Mouse (Mus musculus): ENCODE data around the gene Hydin. TPM values are rescaled to one million over a fixed set of nuclear protein-coding genes. Genes with fewer than 3 reads are reported as not detected.

Gene Hydin
- polyA plus RNA-seq, 1 experiment from 2014 or later = 0.52 TPM

DNA sequence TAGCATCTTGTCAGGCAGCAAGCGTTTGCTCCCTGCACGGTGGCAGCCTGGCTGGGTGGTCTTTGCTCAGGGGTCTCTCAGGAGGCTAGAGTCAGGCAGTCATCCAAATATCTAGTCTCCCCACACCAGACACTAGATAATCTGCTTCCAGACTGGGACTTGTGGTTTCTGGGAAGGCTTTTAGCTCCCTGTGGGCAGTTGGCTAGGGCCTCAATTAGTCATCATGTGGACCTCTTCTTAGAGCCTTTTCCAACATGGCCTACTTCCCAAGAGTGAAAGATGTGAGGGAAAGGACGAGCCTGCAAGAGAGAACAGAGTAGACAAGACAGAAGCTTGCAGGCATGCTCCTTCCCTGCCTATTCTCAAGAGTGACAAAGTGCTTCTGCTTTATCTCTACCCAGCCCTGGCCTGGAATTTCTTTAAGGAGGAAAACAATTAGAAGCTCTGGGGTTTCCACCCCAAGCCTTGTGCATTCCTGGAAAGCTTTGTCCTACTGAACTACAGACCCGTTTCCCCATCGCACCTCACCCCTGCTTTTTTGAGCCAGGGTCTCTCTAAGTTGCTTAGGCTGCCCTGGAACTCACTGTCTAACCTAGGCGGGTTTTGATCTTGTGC, 338.7 kb downstream of the Hydin start:
- H3K4me3 ChIP-seq = no peak overlapping the region
- no peaks in the 10 kb centered on the region for H3K9me3 ChIP-seq
- DNase-seq (ENCODE audit: low spot score) = no peak
- no peaks in the 10 kb centered on the region for H3K27me3 ChIP-seq (ENCODE audit: insufficient read depth, poor library complexity, severe bottlenecking)
- no peaks in the 10 kb centered on the region for H3K36me3 ChIP-seq
- H3K27ac ChIP-seq = no peak overlapping the region
- no peaks in the 10 kb centered on the region for H3K4me1 ChIP-seq (replicated peaks)
- WGBS = 66% methylated on average over 6 of the region's 6 CpGs

DNA sequence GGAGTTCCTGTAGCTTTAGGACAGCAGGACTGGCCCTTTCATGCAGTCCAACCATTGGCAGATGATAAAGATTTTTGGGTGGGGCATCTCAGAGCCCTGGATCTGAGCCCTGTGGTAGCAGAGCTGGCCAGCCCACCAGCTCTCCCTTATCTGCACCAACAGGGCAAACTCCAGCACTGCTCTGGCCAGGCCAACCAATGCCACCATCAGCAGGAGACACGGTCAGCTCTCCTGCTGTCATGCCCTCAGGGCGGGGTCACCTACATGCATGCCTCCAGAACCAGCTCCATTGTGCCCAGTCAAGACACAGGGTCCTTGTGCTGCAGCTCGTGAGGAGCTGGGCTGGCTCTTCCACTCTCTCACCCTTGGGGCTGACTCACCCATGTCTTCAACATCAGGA, 349.0 kb downstream of the Hydin start:
- H3K9me3 ChIP-seq = no peaks in the 10 kb centered on the region

DNA sequence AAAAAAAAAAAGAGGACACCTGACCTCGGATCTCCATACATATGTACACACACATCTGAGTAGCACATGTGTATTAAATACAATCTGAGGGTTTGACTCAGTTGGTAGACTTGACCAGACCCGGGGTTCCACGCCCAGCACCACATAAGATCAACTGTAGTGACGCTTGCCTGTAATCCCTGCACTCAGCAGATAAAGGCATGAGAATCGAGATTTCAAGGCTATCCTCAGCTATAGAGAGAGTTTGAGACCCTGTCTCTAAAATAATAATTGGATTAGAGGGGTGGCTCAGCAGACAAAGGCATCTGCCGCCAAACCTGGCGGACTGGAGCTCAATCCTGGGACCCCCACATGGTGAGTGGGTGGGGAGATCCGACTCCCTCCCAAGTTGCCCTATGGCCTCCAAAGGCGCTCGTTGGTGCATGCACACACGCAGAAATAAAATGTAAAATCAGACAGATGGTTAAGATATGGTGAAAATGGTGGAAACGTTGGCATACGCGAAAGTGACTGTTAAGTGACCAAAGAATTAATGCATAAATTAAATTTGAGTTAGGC, 351.1 kb downstream of the Hydin start:
- Histone ChIP-seq H3K9me3 (no peaks in the 10 kb centered on the region), H3K27ac (peak overlapping the region; percentile 86)
- 25% methylated on average over 14 of the region's 14 CpGs for WGBS

More for the DNA sequence above, 349.0 kb downstream of the Hydin start:
- DNase-seq (ENCODE audit: low spot score) = no peak
- no peak overlapping the region for H3K27ac ChIP-seq
- no peaks in the 10 kb centered on the region for H3K36me3 ChIP-seq
- 73% methylated on average over 3 of the region's 3 CpGs for WGBS
- peaks cover 22% of the 10 kb centered on the region for H3K4me1 ChIP-seq (replicated peaks)
- peaks cover 3% of the 10 kb centered on the region; the same call in 1 of the 2 replicates for H3K27me3 ChIP-seq (ENCODE audit: insufficient read depth, poor library complexity, severe bottlenecking)
- H3K4me3 ChIP-seq = no peak overlapping the region

DNA sequence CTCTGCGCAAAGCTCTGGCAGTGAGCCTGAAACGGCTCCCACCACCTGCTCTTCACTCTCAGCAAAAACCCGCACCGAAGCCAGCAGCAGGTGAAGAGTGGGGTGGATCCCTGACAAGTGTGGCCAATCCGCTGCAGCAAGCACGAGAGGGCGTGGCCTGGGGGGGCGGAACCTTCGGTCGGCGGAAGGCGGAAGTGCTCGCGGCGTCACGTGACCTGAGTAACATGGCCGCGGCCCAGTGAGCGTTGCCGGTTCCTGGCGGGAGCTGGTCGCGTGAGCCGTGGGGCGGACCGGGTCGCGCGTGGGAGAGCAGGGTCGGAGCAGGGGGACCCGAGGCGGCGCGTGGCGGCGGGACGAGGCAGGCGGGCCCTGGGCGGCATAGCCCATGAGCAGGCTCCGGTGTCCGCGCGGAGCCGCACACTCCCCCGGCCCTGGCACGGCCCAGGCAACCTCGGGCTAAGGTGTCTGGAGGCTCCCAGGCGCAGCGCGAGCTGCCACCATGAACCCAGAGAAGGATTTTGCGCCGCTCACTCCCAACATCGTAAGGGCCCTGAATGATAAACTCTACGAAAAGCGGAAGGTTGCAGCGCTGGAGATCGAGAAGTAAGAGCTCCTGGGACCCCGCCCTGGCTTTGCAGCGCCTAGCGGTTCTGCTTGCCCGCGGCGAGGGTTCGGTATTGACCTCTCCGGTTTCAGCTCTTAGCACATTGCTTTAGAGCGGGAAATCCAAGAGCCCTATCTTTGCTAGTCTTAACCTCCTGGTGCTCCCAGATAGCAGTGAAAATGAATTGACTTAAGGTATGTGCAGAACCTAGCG, 351.8 kb downstream of the Hydin start, which contains the start of gene Vac14:
TSS of gene Vac14 (plus strand) at position 195 of the 817 bp plus-strand sequence.
- Histone ChIP-seq H3K27ac (peak within 1 kb of the TSS; percentile 86), H3K9me3 (no peaks in the 10 kb centered on the region), H3K4me3 (peak within 1 kb of the TSS; percentile 99), H3K36me3 (no peaks in the 10 kb centered on the region), H3K4me1 (replicated peaks) (peaks cover 22% of the 10 kb centered on the region), H3K27me3 (ENCODE audit: insufficient read depth, poor library complexity, severe bottlenecking) (peaks cover 3% of the 10 kb centered on the region; the same call in 1 of the 2 replicates)
- under 1% methylated on average over 67 of the region's 67 CpGs for WGBS
- DNase-seq (ENCODE audit: low spot score) = peak; percentile 97

More for the DNA sequence above, 351.1 kb downstream of the Hydin start:
- Histone ChIP-seq H3K36me3 (no peaks in the 10 kb centered on the region), H3K27me3 (ENCODE audit: insufficient read depth, poor library complexity, severe bottlenecking) (peaks cover 3% of the 10 kb centered on the region; the same call in 1 of the 2 replicates), H3K4me3 (peak overlapping the region; percentile 99), H3K4me1 (replicated peaks) (peaks cover 22% of the 10 kb centered on the region)
- DNase-seq (ENCODE audit: low spot score) = no peak

DNA sequence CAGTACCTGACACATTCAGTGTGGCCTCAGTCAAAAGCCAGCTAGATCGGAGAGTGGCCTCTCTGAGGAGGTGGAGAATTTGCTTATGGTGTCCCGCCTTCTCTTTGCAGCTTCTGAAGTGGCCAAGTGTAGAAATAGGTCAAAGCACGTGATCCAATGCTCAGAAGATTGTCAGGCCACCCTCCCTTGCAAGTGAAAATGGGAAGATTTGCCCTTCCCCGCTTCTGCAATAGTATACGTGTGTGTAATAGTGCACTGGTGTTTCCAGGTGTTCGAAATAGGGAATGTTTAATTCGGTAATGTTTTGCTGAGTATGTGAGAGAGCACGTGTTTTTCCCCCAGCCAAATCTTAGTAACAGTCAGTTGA, 352.4 kb downstream of the Hydin start:
- no peaks in the 10 kb centered on the region for H3K36me3 ChIP-seq
- peaks cover 22% of the 10 kb centered on the region for H3K4me1 ChIP-seq (replicated peaks)
- no peak for DNase-seq (ENCODE audit: low spot score)
- peak overlapping the region; percentile 99 for H3K4me3 ChIP-seq
- peak overlapping the region; percentile 86 for H3K27ac ChIP-seq
- H3K27me3 ChIP-seq (ENCODE audit: insufficient read depth, poor library complexity, severe bottlenecking) = peaks cover 3% of the 10 kb centered on the region; the same call in 1 of the 2 replicates
- WGBS = 31% methylated on average over 8 of the region's 8 CpGs
- no peaks in the 10 kb centered on the region for H3K9me3 ChIP-seq

- Histone ChIP-seq H3K4me1 (replicated peaks) (peaks cover 22% of the 10 kb centered on the region), H3K9me3 (no peaks in the 10 kb centered on the region), H3K27ac (no peak overlapping the region), H3K27me3 (ENCODE audit: insufficient read depth, poor library complexity, severe bottlenecking) (peaks cover 3% of the 10 kb centered on the region; the same call in 1 of the 2 replicates), H3K36me3 (no peaks in the 10 kb centered on the region), H3K4me3 (peak overlapping the region; percentile 99)
- 90% methylated on average over 5 of the region's 5 CpGs for WGBS
- DNase-seq (ENCODE audit: low spot score) = no peak
Measured at GRCm38 (mm10) chr8:110619919-110620318, 353.1 kb downstream of the Hydin start.

DNA sequence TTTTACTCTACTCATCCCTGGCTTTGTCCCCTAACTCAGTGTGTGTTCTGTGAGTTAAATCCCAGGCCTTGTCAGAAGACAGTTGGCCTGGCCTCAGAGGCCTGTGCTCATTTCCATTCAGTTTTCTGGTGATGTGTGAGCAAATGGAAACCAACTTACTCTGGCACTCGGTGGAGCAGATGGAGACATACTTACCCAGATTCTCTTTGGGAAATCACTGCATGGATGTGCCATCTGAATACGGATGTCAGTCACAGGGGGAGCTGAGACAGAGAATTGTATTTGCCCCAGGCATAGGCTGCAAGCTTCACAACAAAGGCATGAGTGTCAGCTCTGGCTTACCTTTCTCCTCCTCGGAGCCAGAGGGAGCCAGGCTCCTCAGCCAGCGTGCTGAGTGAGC, 359.7 kb downstream of the Hydin start:
- Histone ChIP-seq H3K36me3 (no peaks in the 10 kb centered on the region), H3K4me3 (no peak overlapping the region), H3K27ac (no peak overlapping the region), H3K4me1 (replicated peaks) (no peaks in the 10 kb centered on the region), H3K9me3 (no peaks in the 10 kb centered on the region), H3K27me3 (ENCODE audit: insufficient read depth, poor library complexity, severe bottlenecking) (no peaks in the 10 kb centered on the region)
- 75% methylated on average over 4 of the region's 4 CpGs for WGBS
- no peak for DNase-seq (ENCODE audit: low spot score)

- H3K27me3 ChIP-seq (ENCODE audit: insufficient read depth, poor library complexity, severe bottlenecking) = no peaks in the 10 kb centered on the region
- no peaks in the 10 kb centered on the region for H3K9me3 ChIP-seq
- no peaks in the 10 kb centered on the region for H3K4me1 ChIP-seq (replicated peaks)
- WGBS = 69% methylated on average over 9 of the region's 9 CpGs
- peak; percentile 53 for DNase-seq (ENCODE audit: low spot score)
- no peak overlapping the region for H3K27ac ChIP-seq
- H3K4me3 ChIP-seq = no peak overlapping the region
- H3K36me3 ChIP-seq = peaks cover 28% of the 10 kb centered on the region
Measured at GRCm38 (mm10) chr8:110629245-110630063, 362.7 kb downstream of the Hydin start.

DNA sequence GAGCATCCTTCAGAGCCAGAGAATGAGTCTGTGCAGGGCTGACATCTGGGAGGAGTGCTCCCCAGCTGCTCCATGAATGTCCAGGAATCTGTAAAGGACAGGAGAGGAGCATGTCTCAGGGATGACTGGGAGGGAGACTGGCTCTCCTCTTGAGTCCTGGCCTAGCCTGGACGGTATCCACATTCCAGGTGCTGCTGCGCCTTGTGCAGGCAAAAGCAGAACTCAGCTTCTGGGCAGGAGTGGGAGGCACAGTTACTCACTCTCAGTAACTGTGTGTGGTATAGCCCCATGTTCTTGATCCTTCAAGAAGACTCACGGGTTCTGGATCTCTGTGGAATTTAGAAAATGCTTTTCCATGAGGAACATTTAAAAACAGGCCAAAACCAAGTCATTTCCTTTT, 363.3 kb downstream of the Hydin start:
- Histone ChIP-seq H3K4me1 (replicated peaks) (no peaks in the 10 kb centered on the region), H3K4me3 (no peak overlapping the region), H3K36me3 (peaks cover 34% of the 10 kb centered on the region), H3K27me3 (ENCODE audit: insufficient read depth, poor library complexity, severe bottlenecking) (no peaks in the 10 kb centered on the region), H3K9me3 (no peaks in the 10 kb centered on the region), H3K27ac (no peak overlapping the region)
- 96% methylated on average over 3 of the region's 3 CpGs for WGBS
- no peak for DNase-seq (ENCODE audit: low spot score)

DNA sequence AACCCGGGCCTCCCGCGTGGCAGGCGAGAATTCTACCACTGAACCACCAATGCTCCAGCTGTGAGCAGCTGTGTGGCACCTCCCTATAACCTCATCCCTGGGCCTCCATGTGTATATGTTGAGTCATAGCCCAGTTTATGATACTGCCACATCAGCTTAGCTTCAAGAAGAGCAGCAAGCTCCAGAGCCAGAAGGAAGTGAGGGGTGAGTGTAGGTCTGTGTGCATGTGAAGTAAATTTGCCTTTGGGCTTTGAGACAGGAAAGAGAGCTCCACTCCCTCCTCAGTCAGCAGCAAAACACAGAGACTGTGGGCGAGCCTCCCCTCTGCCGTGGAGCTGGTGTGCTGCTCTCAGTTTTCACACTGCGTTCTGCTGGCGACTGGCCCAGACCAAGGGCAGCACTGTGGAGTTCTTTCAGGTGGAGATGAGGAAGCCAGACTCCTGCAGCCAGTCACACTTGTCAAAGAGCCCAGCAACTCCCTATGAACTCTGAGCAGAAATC, 363.8 kb downstream of the Hydin start:
- H3K27ac ChIP-seq = no peak overlapping the region
- H3K4me3 ChIP-seq = no peak overlapping the region
- DNase-seq (ENCODE audit: low spot score) = no peak
- no peaks in the 10 kb centered on the region for H3K27me3 ChIP-seq (ENCODE audit: insufficient read depth, poor library complexity, severe bottlenecking)
- no peaks in the 10 kb centered on the region for H3K4me1 ChIP-seq (replicated peaks)
- H3K36me3 ChIP-seq = peaks cover 40% of the 10 kb centered on the region
- WGBS = 90% methylated on average over 8 of the region's 8 CpGs
- no peaks in the 10 kb centered on the region for H3K9me3 ChIP-seq

GRCm38 (mm10) chr8:110631201-110631600, 364.4 kb downstream of the Hydin start:
- 93% methylated on average over 7 of the region's 7 CpGs for WGBS
- no peak for DNase-seq (ENCODE audit: low spot score)
- Histone ChIP-seq H3K27ac (no peak overlapping the region), H3K36me3 (peaks cover 45% of the 10 kb centered on the region), H3K27me3 (ENCODE audit: insufficient read depth, poor library complexity, severe bottlenecking) (no peaks in the 10 kb centered on the region), H3K9me3 (no peaks in the 10 kb centered on the region), H3K4me3 (no peak overlapping the region), H3K4me1 (replicated peaks) (no peaks in the 10 kb centered on the region)

DNA sequence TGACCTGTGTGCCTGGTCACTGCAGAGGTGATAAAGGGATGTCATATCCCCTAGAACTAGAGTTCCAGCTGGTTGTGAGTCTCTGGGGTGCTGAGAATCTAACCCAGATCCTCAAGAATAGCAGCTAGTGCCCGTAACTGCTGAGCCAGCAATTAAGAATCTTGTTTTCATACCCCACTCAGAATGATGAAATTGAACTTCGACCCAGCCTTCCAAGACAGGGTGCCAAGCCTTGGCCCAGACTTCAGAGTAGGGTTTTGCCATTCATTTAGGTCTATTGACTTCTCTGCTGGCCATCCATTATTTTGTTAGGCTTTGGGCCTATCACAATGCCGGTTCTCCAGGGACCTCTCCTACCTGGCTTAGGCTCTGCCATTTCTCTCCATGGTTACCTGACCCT, 367.0 kb downstream of the Hydin start:
- no peak overlapping the region for H3K4me3 ChIP-seq
- 93% methylated on average over 3 of the region's 3 CpGs for WGBS
- no peaks in the 10 kb centered on the region for H3K27me3 ChIP-seq (ENCODE audit: insufficient read depth, poor library complexity, severe bottlenecking)
- H3K4me1 ChIP-seq (replicated peaks) = no peaks in the 10 kb centered on the region
- peaks cover 71% of the 10 kb centered on the region for H3K36me3 ChIP-seq
- no peaks in the 10 kb centered on the region for H3K9me3 ChIP-seq
- no peak overlapping the region for H3K27ac ChIP-seq
- DNase-seq (ENCODE audit: low spot score) = no peak
